Mouse (Mus musculus): ENCODE data around the gene Ccdc142.

Gene Ccdc142

GRCm38 (mm10) chr6:83118825-83119733 is 17.7 kb downstream of the Ccdc142 start:
- peak; percentile 38 for DNase-seq

- no peak for DNase-seq
Measured at GRCm38 (mm10) chr6:83119734-83120051, 18.3 kb downstream of the Ccdc142 start.

GRCm38 (mm10) chr6:83120930-83121862 is 19.8 kb downstream of the Ccdc142 start, which contains the start of gene Wbp1:
TSS of gene Wbp1 (minus strand) at chr6:83121559.
- DNase-seq, result peak; percentile 92

GRCm38 (mm10) chr6:83121863-83122710 is 20.7 kb downstream of the Ccdc142 start:
- DNase-seq, result peak; percentile 59

- no peak for DNase-seq
Measured at GRCm38 (mm10) chr6:83122961-83123360, 21.6 kb downstream of the Ccdc142 start.

- DNase-seq, result peak; percentile 93
Measured at GRCm38 (mm10) chr6:83124851-83125312, 23.5 kb downstream of the Ccdc142 start.

- no peak for DNase-seq
Measured at GRCm38 (mm10) chr6:83125331-83125730, 23.9 kb downstream of the Ccdc142 start, which contains the start of gene Ino80b. TSS of gene Ino80b (minus strand) at chr6:83125431.

GRCm38 (mm10) chr6:83127419-83127818 is 26.0 kb downstream of the Ccdc142 start:
- DNase-seq, result no peak

GRCm38 (mm10) chr6:83131469-83132034 is 30.2 kb downstream of the Ccdc142 start:
- no peak for DNase-seq

- DNase-seq, result no peak
Measured at GRCm38 (mm10) chr6:83132176-83132919, 30.9 kb downstream of the Ccdc142 start.

- no peak for DNase-seq
Measured at GRCm38 (mm10) chr6:83134226-83134625, 32.8 kb downstream of the Ccdc142 start.

GRCm38 (mm10) chr6:83134951-83135513 is 33.6 kb downstream of the Ccdc142 start, which contains the start of gene Rtkn:
TSS of gene Rtkn (plus strand) at chr6:83135463.
- no peak for DNase-seq

- peak; percentile 23 for DNase-seq
Measured at GRCm38 (mm10) chr6:83135571-83136161, 34.3 kb downstream of the Ccdc142 start.

- no peak for DNase-seq
Measured at GRCm38 (mm10) chr6:83136291-83136880, 35.0 kb downstream of the Ccdc142 start.

GRCm38 (mm10) chr6:83136881-83137575 is 35.6 kb downstream of the Ccdc142 start:
- DNase-seq, result peak; percentile 85

- DNase-seq, result peak; percentile 45
Measured at GRCm38 (mm10) chr6:83137576-83137950, 36.2 kb downstream of the Ccdc142 start.

- DNase-seq, result peak; percentile 53
Measured at GRCm38 (mm10) chr6:83138056-83138455, 36.7 kb downstream of the Ccdc142 start.

- DNase-seq, result no peak
Measured at GRCm38 (mm10) chr6:83140044-83140443, 38.6 kb downstream of the Ccdc142 start.

- no peak for DNase-seq
Measured at GRCm38 (mm10) chr6:83141636-83142035, 40.2 kb downstream of the Ccdc142 start.

Data from thymus, postnatal 14 days (tissue).